Mouse (Mus musculus) CD4-positive, CD25-positive, alpha-beta regulatory T cell, adult 2 months (primary cell): ENCODE results near the gene Stra6.

ENCODE experiments used
- DNase-seq: peaks from one replicate; pipeline ENCODE4 v3.0.0-alpha.2; 2012; ENCODE audit warnings: low read depth, low spot score

The Stra6 gene

GRCm38 (mm10) chr9:58130909-58131308 is 67.3 kb downstream of the Stra6 start:
- DNase-seq, result no peak

- DNase-seq, result peak; percentile 48
These were observed 68.1 kb downstream of the Stra6 start for GRCm38 (mm10) chr9:58131735-58132134.

GRCm38 (mm10) chr9:58133893-58134884 is 70.6 kb downstream of the Stra6 start:
- DNase-seq, result peak; percentile 66

- peak; percentile 7 for DNase-seq
These were observed 71.3 kb downstream of the Stra6 start for GRCm38 (mm10) chr9:58134906-58135305.

GRCm38 (mm10) chr9:58135921-58136321 is 72.3 kb downstream of the Stra6 start:
- no peak for DNase-seq

- peak; percentile 84 for DNase-seq
These were observed 76.4 kb downstream of the Stra6 start for GRCm38 (mm10) chr9:58139947-58140346.

GRCm38 (mm10) chr9:58143419-58143818 is 79.8 kb downstream of the Stra6 start:
- no peak for DNase-seq

GRCm38 (mm10) chr9:58144664-58145063 is 81.1 kb downstream of the Stra6 start:
- DNase-seq, result no peak

GRCm38 (mm10) chr9:58145417-58145816 is 81.8 kb downstream of the Stra6 start:
- no peak for DNase-seq

- DNase-seq, result no peak
These were observed 85.2 kb downstream of the Stra6 start for GRCm38 (mm10) chr9:58148806-58149205.

GRCm38 (mm10) chr9:58150733-58151361 is 87.3 kb downstream of the Stra6 start:
- DNase-seq, result peak; percentile 58

GRCm38 (mm10) chr9:58153095-58153494 is 89.5 kb downstream of the Stra6 start:
- DNase-seq, result no peak

GRCm38 (mm10) chr9:58155366-58155765 is 91.8 kb downstream of the Stra6 start:
- DNase-seq, result no peak

GRCm38 (mm10) chr9:58156819-58157560 is 93.4 kb downstream of the Stra6 start:
- no peak for DNase-seq

- DNase-seq, result no peak
These were observed 94.2 kb downstream of the Stra6 start for GRCm38 (mm10) chr9:58157838-58158237.

GRCm38 (mm10) chr9:58158541-58159311 is 95.1 kb downstream of the Stra6 start:
- no peak for DNase-seq

- no peak for DNase-seq
These were observed 96.3 kb downstream of the Stra6 start for GRCm38 (mm10) chr9:58159855-58160254.

GRCm38 (mm10) chr9:58160315-58160714 is 96.7 kb downstream of the Stra6 start:
- DNase-seq, result no peak

GRCm38 (mm10) chr9:58162173-58162572 is 98.6 kb downstream of the Stra6 start:
- no peak for DNase-seq

- DNase-seq, result no peak
These were observed 99.6 kb downstream of the Stra6 start for GRCm38 (mm10) chr9:58163146-58163545.

GRCm38 (mm10) chr9:58165779-58166178 is 102.2 kb downstream of the Stra6 start:
- no peak for DNase-seq
